Mouse (Mus musculus) heart, embryonic 13.5 days (tissue): Measurements from ENCODE around the gene Hk2. TPM values are rescaled to one million over a fixed set of nuclear protein-coding genes. Genes with fewer than 3 reads are reported as not detected.
A peak's percentile ranks its signal among the peaks of the same experiment; 100 is the strongest.

Source experiments
- ATAC-seq: fragments of 200-750 bp; cut with Nextera tagmentation; 2 replicates; pipeline ENCODE4 v1.8.0; 2017; ENCODE audit warnings: moderate TSS enrichment; ENCODE audit not compliant: insufficient number of reproducible peaks, low FRiP score, low TSS enrichment; ENCODE audit errors: extremely low read depth
- H3K27ac ChIP-seq: fragments of 300-500 bp; sonication (generic); replicated peaks from 2 replicates; pipeline ENCODE4 v1.5.1; 2015; ENCODE audit warnings: moderate library complexity, mild to moderate bottlenecking, inconsistent platforms
- H3K27me3 ChIP-seq: fragments of 300-500 bp; sonication (generic); replicated peaks from 2 replicates; pipeline ENCODE4 v1.6.1; 2015; ENCODE audit warnings: mild to moderate bottlenecking, inconsistent platforms
- H3K36me3 ChIP-seq: fragments of 300-500 bp; sonication (generic); 2 replicates; pipeline ENCODE4 v1.6.1; 2015; ENCODE audit warnings: mild to moderate bottlenecking, inconsistent platforms
- H3K4me1 ChIP-seq: fragments of 300-500 bp; sonication (generic); 2 replicates; pipeline ENCODE4 v1.6.1; 2015; ENCODE audit warnings: inconsistent platforms
- H3K4me2 ChIP-seq: fragments of 300-500 bp; sonication (generic); 2 replicates; pipeline ENCODE4 v1.6.1; 2015; ENCODE audit warnings: inconsistent platforms, mild to moderate bottlenecking, moderate library complexity
- H3K4me3 ChIP-seq: fragments of 300-500 bp; sonication (generic); 2 replicates; pipeline ENCODE4 v1.5.1; 2015; ENCODE audit warnings: moderate library complexity, mild to moderate bottlenecking, inconsistent platforms
- H3K9ac ChIP-seq: fragments of 300-500 bp; sonication (generic); 2 replicates; pipeline ENCODE4 v1.6.1; 2015; ENCODE audit warnings: inconsistent platforms, mild to moderate bottlenecking, moderate library complexity
- H3K9me3 ChIP-seq: fragments of 300-500 bp; sonication (generic); 2 replicates; pipeline ENCODE4 v1.6.1; 2016; ENCODE audit warnings: inconsistent platforms
- WGBS: fragments of 180-500 bp; shearing (Covaris S2); methylation state at CpG from one replicate; pipeline ENCODE4 v1.1.7; 2015; ENCODE audit warnings: mixed read lengths; 5-methylcytosine and 5-hydroxymethylcytosine counted together
- polyA plus RNA-seq: library from polyadenylated mRNA; unstranded; fragments of >200 nt; fragmentation: Nextera tagmentation; extraction: Ambion mirVana; gene quantifications from 2 replicates; pipeline ENCODE4 v1.2.1, GENCODE M21; 2015

Hk2 gene
- polyA plus RNA-seq, 1 experiment from 2014 or later, result 28.9 TPM

DNA sequence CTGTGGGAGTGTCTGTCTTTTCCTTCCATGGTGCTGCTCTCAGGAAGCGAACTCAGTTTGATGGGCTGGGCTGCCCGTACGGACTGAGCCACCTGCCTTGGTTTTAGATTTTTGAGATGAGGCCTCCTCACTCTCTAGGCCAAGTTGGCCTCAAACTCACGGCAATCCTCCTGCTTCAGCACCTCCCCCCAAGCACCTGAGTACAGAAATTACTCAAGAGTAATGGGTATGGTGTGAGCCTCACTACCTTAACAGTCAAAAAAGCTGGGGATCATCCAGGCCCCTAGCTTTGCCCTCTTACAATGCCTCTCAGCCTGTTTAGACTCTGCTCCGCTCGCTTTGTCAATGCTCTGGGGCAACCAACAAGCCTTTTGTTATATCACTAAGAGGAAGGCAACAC lies 19.5 kb downstream of the Hk2 start:
- Histone ChIP-seq H3K27me3 (no peaks in the 10 kb centered on the region), H3K9ac (no peak overlapping the region), H3K9me3 (no peaks in the 10 kb centered on the region), H3K4me2 (no peak overlapping the region), H3K4me3 (no peak overlapping the region), H3K36me3 (peaks cover 36% of the 10 kb centered on the region), H3K27ac (peak overlapping the region; percentile 78), H3K4me1 (peaks cover 78% of the 10 kb centered on the region)
- ATAC-seq, result no peak
- 87% methylated on average over 6 of the region's 6 CpGs for WGBS

DNA sequence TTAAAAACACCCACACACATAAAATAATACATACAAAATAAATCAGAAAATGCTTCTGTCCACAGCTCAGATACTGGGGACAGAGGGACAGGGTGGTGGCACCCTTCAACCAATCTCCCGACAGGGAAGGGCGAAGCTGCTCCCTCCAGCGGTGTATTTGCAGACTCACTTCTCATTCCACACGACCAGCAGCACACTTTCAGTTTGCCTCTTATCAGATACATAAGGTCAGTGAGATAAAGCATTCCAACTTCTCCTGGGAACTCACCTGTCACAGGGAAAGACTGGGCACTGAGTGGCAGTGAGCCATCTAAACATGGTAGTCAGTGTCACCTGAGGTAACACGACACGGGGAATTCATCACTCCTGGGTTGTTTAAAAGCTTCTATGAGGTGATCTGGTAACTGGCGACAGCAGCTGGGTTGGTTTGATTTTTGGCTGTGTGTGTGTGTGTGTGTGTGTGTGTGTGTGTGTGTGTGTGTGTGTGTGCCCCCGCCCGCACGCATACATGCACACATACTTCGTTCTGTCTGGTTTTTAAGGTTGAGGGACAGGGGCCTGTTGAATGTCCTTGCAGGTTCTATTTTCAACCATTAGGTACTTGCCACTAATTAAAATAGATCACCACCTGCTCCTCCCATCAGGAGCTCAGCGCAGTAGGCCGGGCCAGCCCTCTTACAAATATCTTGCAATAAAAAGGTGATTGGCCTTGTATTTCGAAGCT lies 20.5 kb downstream of the Hk2 start:
- Histone ChIP-seq H3K36me3 (peaks cover 35% of the 10 kb centered on the region), H3K4me3 (no peak overlapping the region), H3K4me1 (peaks cover 74% of the 10 kb centered on the region), H3K9ac (peak overlapping the region; percentile 37), H3K4me2 (peak overlapping the region; percentile 32), H3K27ac (peak overlapping the region; percentile 78), H3K9me3 (no peaks in the 10 kb centered on the region), H3K27me3 (no peaks in the 10 kb centered on the region)
- 57% methylated on average over 14 of the region's 14 CpGs for WGBS
- no peak for ATAC-seq

DNA sequence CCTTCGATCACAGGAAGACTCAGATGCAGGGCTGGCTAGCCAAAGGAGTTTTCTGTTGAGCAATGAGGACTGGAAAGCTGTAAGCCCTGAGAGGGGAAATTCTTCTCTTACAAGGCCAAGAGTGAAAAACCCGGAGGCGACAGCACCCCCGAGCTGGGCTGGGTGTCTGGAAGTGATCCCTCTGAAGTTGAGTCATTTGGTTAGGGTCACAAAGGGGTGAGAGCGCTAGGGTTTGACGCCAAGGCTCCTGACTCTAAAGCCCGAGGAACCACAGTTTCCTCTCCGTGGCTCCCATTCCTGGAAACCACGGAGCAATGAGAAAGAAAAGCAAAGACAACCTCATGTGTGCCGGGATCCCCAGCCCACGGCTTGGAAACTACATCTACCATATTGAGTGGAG lies 21.2 kb downstream of the Hk2 start:
- 62% methylated on average over 11 of the region's 11 CpGs for WGBS
- Histone ChIP-seq H3K4me1 (peaks cover 74% of the 10 kb centered on the region), H3K4me2 (peak overlapping the region; percentile 32)

DNA sequence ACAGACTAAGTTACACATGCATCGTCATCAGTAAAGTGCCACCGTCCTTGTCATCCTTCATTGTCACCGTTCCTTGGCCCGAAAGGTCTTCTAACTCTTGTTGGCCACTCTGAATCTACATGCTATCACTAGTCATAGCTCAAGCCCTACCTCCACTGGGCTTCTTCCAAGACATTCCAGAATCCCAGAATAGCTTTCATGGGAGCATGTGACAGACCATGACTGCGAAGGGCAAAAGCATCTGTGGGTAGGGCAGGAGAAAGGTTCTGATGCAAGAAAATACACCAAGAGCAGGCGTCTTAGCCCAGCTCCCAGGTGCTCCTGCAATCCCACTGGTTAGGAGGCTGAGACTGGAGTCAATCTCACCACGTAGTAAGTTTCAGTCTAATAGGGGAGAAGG lies 22.5 kb downstream of the Hk2 start:
- peak overlapping the region; percentile 43 for H3K27ac ChIP-seq
- peaks cover 68% of the 10 kb centered on the region for H3K4me1 ChIP-seq
- H3K27me3 ChIP-seq, result no peaks in the 10 kb centered on the region
- 58% methylated on average over 7 of the region's 7 CpGs for WGBS
- peak overlapping the region; percentile 16 for H3K4me2 ChIP-seq
- H3K9me3 ChIP-seq, result no peaks in the 10 kb centered on the region
- H3K36me3 ChIP-seq, result peaks cover 42% of the 10 kb centered on the region
- H3K9ac ChIP-seq, result peak overlapping the region; percentile 14; the same call in 1 of the 2 replicates
- no peak for ATAC-seq
- no peak overlapping the region for H3K4me3 ChIP-seq

More for the DNA sequence above, 21.2 kb downstream of the Hk2 start:
- Histone ChIP-seq H3K27me3 (no peaks in the 10 kb centered on the region), H3K4me3 (no peak overlapping the region), H3K36me3 (peaks cover 40% of the 10 kb centered on the region), H3K9ac (peak overlapping the region; percentile 28), H3K27ac (peak overlapping the region; percentile 78), H3K9me3 (no peaks in the 10 kb centered on the region)
- ATAC-seq, result no peak

DNA sequence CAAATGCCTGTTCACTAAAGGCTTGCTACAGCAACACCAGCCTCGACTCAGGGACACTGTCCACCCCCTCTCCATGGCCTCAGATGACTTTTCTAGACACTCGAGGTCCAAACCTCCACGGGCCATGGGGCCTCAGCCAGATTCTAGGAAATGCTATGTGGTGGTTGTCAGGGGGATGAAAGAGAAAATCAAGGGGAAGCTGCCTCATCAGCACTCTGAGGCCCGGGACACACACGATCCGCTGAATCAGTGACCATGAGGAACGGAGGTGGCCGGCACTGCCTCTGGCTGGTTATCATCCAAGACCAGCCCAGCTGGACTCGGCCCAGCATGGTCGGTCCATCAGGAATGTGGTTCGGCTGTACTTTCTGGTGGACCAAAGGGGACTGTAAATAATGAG lies 23.2 kb downstream of the Hk2 start:
- Histone ChIP-seq H3K4me1 (peaks cover 65% of the 10 kb centered on the region), H3K36me3 (peaks cover 43% of the 10 kb centered on the region), H3K4me2 (no peak overlapping the region), H3K27me3 (no peaks in the 10 kb centered on the region), H3K4me3 (no peak overlapping the region), H3K9me3 (no peaks in the 10 kb centered on the region), H3K27ac (peak overlapping the region; percentile 43), H3K9ac (no peak overlapping the region)
- WGBS, result 71% methylated on average over 11 of the region's 11 CpGs
- ATAC-seq, result no peak

DNA sequence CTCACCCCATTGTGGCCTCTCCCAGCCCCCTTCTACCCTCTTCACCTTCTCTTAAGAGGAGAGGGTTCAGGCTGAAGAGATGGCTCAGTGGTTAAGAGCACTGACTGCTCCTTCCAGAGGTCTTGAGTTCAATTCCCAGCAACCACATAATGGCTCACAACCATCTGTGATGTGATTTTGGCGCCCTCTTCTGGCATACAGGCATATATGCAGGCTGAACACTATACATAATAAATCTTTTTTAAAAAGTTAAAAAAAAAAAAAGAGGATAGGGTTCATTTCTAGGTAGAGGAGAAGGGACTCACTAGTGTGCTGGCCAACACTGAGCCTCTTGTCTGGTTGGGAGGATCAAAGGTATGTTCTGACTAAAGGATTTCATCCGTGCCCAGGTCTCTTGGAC lies 24.2 kb downstream of the Hk2 start:
- H3K9me3 ChIP-seq, result no peaks in the 10 kb centered on the region
- ATAC-seq, result no peak
- H3K27ac ChIP-seq, result no peak overlapping the region
- H3K4me1 ChIP-seq, result peaks cover 60% of the 10 kb centered on the region
- no peak overlapping the region for H3K9ac ChIP-seq
- 57% methylated on average over 2 of the region's 2 CpGs for WGBS
- H3K4me3 ChIP-seq, result no peak overlapping the region
- H3K36me3 ChIP-seq, result peaks cover 39% of the 10 kb centered on the region
- H3K27me3 ChIP-seq, result no peaks in the 10 kb centered on the region
- no peak overlapping the region for H3K4me2 ChIP-seq

DNA sequence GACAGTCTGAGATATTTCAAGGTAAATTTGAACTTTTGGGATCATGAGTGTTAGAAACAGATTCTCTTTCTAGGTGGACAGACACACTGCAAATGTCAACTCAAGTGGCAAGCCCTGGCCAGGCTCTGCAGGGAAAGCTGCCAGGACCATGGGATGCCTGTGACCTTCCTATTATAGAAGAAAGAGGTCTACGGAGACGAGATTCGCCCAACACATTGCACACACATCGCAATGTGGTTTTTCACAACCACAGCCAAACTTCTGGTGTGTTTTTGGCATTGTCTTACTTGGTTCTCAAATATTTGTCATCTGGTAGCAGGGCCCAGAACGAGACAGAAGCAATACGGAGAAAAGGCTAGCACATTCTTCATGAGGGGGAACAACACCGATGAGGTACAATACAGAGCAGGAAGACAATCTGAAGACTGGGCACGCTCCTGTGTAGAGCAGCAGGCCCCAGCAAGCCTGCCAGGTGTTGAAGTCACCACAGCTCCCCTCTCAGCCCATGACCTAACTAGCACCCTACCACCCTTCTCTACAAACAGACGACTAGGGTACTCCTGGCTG lies 26.1 kb downstream of the Hk2 start:
- ATAC-seq, result no peak
- H3K36me3 ChIP-seq, result peaks cover 56% of the 10 kb centered on the region
- H3K27me3 ChIP-seq, result no peaks in the 10 kb centered on the region
- no peaks in the 10 kb centered on the region for H3K9me3 ChIP-seq
- H3K4me2 ChIP-seq, result no peak overlapping the region
- H3K4me1 ChIP-seq, result peaks cover 42% of the 10 kb centered on the region
- H3K9ac ChIP-seq, result no peak overlapping the region
- H3K27ac ChIP-seq, result peak overlapping the region; percentile 50
- H3K4me3 ChIP-seq, result no peak overlapping the region
- 73% methylated on average over 9 of the region's 9 CpGs for WGBS

DNA sequence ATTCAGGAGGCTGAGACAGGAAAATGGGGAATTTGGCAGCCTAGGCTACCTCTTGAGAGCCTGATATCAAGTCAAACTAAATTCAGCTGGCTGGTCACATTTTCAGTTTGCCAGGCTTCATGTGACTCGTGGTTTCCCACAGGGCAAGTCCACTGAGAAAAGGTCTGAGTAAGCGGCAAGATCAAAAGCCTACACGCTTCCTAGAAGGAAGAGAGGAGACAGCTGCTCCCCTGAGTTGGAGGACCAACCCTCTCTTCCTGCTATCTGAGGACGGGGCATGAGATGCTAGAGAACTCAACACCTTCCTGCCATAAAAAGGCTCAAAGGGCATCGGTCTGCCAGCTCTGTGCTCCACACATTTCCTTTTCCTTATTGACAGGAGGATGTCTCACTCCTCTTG lies 27.2 kb downstream of the Hk2 start:
- H3K27ac ChIP-seq, result no peak overlapping the region
- H3K27me3 ChIP-seq, result no peaks in the 10 kb centered on the region
- H3K9me3 ChIP-seq, result no peaks in the 10 kb centered on the region
- no peak overlapping the region for H3K4me3 ChIP-seq
- no peak overlapping the region for H3K4me2 ChIP-seq
- H3K9ac ChIP-seq, result peak overlapping the region; percentile 33; the same call in 1 of the 2 replicates
- ATAC-seq, result no peak
- peaks cover 67% of the 10 kb centered on the region for H3K36me3 ChIP-seq
- 54% methylated on average over 5 of the region's 5 CpGs for WGBS
- H3K4me1 ChIP-seq, result peaks cover 33% of the 10 kb centered on the region

DNA sequence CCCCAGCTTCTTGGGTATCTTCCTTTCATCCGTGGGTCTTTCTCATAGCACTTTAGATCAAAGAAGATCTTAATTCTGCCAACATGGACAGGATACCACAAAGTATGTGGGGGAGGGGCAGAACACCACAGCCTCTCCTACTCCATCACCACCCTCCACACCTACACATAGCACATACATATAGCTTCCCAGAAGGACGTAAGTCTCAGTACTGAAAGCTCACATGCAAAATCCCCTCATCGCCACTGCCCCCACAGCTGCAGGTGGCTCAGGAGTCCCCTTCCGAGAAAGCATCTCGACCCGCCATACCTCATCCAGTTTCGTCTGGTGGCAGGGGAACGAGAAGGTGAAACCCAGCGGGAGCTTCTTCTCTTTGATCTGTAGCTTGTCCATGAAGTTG lies 29.7 kb downstream of the Hk2 start:
- H3K27ac ChIP-seq, result no peak overlapping the region
- H3K9ac ChIP-seq, result no peak overlapping the region
- peaks cover 29% of the 10 kb centered on the region for H3K4me1 ChIP-seq
- H3K4me2 ChIP-seq, result no peak overlapping the region
- no peaks in the 10 kb centered on the region for H3K27me3 ChIP-seq
- 86% methylated on average over 9 of the region's 9 CpGs for WGBS
- no peak for ATAC-seq
- H3K36me3 ChIP-seq, result peaks cover 55% of the 10 kb centered on the region
- H3K4me3 ChIP-seq, result no peak overlapping the region
- H3K9me3 ChIP-seq, result no peaks in the 10 kb centered on the region

DNA sequence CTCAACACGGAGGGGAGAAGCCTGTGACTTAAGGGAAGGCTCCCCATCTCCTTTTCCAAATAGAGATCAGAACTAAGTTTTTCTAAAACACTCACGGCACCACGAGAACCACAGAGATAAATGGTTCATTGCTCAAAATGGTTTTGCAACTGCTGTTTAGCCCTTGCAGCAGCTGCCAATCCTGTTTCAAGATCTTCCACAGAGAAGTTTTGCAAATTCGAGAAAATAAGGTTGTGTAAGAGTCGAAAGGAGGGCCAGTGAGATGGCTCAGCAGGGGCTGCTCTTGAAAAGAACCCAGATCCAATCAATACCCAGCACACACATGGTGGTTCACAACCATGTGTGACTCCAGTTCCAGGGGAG lies 32.8 kb downstream of the Hk2 start:
- no peak overlapping the region for H3K4me2 ChIP-seq
- no peak for ATAC-seq
- peaks cover 12% of the 10 kb centered on the region for H3K4me1 ChIP-seq
- no peak overlapping the region for H3K4me3 ChIP-seq
- H3K9me3 ChIP-seq, result no peaks in the 10 kb centered on the region
- H3K27ac ChIP-seq, result peak overlapping the region; percentile 53; the same call in 1 of the 2 replicates
- WGBS, result 69% methylated on average over 5 of the region's 5 CpGs
- H3K27me3 ChIP-seq, result no peaks in the 10 kb centered on the region
- peaks cover 67% of the 10 kb centered on the region for H3K36me3 ChIP-seq
- no peak overlapping the region for H3K9ac ChIP-seq

DNA sequence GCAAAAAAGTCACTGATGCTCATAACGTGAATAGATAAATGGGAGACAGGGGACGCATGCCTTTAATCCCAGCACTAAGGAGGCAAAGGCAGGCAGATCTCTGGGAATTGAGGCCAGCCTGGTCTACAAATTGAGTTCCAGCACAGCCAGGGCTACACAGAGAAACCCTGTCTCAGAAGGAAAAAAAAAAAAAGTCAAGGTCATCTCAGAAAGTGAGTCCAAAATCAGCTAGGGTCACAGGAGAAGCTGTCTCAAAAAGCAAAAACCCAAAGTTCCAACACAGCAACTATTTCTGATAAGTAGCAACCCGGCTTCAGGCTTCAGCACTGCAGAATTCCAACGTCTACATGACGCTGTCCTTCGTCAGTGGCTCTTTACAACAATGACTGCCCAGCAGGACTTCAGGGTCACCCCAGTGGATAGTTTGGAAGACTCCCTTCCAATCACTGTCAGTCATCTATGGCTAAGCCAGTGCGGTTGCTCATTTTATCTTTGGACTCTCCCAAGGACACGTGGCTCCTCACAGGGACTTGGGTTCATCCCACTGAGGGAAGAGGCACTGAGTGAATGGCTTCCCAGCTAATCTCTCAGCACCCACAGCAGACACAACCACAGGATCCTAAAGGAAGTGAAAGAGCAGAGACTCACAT lies 33.3 kb downstream of the Hk2 start:
- H3K4me1 ChIP-seq, result peaks cover 11% of the 10 kb centered on the region
- peak overlapping the region; percentile 74; the same call in 1 of the 2 replicates for H3K9ac ChIP-seq
- 44% methylated on average over 8 of the region's 8 CpGs for WGBS
- no peaks in the 10 kb centered on the region for H3K27me3 ChIP-seq
- no peak overlapping the region for H3K4me2 ChIP-seq
- H3K27ac ChIP-seq, result peak overlapping the region; percentile 53
- no peaks in the 10 kb centered on the region for H3K9me3 ChIP-seq
- no peak for ATAC-seq
- H3K4me3 ChIP-seq, result no peak overlapping the region
- peaks cover 73% of the 10 kb centered on the region for H3K36me3 ChIP-seq
